Mouse (Mus musculus) adrenal gland, adult 2 months (tissue): ENCODE data around the gene Pcif1. TPM values are rescaled to one million over a fixed set of nuclear protein-coding genes. Genes with fewer than 3 reads are reported as not detected.

Experiments
- DNase-seq: peaks from one replicate; pipeline ENCODE4 v3.0.0; 2021
- polyA plus RNA-seq: library from polyadenylated mRNA; depleted of rRNA; stranded (reverse); fragments of >200 nt; gene quantifications from 2 replicates; pipeline ENCODE4 v1.2.3, GENCODE M21; 2012
- total RNA-seq, 2 experiments: library from RNA; stranded (reverse); gene quantifications; 2 replicates each; pipeline ENCODE4 v1.2.3; 2021

Pcif1 gene
- total and polyA plus RNA-seq, 3 experiments: 45.1 to 67.2 (median 51.6) TPM

- no peak for DNase-seq
These were observed 13.7 kb downstream of the Pcif1 start for GRCm38 (mm10) chr2:164892696-164893216.

DNA sequence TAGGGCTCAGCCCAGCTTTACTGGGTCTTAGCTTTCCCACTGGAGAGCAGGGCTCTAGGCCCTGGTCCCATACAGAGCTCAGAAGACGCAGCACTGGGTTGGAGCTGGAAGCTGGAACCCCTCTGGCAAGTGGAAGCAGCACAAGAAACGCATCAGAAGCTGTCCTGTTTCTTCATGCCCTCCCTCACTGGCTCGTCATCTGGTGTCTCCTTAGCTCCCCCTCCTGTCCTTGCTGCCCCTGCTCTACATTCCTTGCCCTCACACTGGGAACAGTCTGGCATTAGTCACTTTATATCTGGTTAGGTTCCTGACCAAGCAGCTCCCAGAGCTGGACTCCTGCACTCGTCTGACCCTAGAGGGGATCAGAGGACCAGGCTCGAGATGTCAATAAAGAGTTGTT, 14.9 kb downstream of the Pcif1 start:
- peak; percentile 59 for DNase-seq

- no peak for DNase-seq
These were observed 15.5 kb downstream of the Pcif1 start for GRCm38 (mm10) chr2:164894644-164895043.

DNA sequence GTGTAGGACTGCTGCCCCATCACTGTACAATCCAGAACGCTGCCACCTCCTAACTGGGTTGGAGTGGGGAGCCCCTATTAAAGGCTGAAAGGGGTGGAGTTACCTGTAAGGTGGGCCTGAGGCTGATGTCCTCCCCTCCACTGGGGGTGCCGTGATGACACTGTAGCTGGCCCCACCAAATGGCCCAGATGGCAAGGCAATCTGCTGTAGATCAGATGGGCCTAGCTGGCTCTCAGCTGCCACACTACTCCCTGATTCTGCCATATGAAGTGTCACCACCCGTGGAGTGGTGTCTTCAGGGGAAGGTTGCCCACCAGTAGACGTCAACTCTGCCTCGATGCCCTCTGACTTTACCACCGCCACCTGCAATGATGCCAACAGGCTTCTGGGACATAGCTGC, 16.8 kb downstream of the Pcif1 start:
- no peak for DNase-seq

DNA sequence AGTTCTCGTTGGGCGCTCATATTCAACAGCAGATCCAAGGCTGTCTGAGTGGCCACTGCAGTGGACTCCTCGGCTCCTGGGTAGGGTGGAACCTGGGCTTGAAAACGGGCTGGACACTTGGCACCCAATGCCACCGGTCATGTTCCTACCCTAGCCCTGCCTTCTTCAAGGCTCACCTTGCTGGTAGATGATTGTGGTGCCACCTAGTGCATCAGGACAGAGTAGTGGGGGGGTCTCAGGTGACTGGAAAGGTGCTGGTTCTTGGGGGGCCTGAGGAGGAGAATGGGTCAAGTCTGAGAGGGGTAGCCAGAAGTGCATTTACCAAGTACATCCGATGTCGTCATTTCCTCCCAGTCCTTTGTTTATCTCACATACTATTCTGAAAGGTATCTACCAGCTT, 18.9 kb downstream of the Pcif1 start:
- no peak for DNase-seq

DNA sequence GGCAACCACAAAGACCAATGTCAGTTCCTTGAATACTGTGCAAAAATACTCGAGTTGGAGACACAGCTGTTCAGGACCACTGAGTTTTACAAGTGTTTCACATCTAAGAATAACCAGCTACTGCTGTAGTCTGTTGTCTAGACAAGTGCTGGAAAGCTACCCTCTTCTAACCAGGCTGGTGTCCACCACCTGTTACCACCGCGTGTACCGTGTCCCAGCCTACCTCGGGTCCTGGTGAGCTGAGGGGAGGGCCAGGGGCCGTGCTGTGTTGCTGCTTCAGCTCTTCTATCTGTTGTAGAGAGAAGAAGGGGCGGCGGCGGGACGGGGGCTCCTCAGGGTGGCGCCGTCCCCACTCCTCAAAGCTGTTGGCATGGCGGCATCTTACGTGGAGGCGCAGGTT, 19.9 kb downstream of the Pcif1 start:
- DNase-seq: no peak

GRCm38 (mm10) chr2:164899723-164900459, 20.8 kb downstream of the Pcif1 start:
- DNase-seq: no peak

DNA sequence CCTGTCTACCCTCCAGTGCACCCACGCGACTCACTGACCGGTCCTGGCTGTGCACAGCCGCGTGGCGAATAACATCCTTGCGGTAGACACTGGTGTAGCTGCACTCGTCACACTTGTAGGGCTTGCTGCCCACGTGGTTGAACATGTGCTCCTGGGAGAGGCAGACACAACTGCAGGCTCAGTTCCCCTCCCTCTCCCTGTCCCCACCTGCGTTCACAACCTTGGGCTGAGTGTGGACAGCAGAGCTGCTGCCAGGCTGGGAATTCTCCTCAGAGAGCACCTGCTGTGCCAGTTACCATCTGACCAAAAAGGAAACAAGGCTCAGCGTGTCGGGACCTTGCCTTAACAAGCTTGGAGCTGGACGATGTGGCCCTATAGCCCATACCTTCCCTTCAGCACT, 22.3 kb downstream of the Pcif1 start:
- no peak for DNase-seq

DNA sequence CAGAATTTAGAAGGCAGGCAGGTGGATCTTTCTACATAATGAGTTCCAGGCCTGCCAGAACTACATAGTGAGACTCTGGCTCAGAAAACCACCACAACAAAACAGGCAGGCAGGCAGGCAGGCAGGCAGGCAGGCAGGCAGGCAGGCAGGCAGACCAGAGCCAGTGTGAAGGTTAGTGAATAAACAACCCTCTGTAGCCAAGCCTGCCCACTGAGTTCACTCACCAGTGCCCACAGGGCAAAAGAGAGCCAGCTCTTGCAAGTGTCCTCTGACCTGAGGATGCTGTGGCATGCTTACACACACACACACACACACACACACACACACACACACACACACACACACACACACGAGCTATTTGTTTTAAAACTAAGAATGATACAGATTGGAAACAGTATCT, 24.4 kb downstream of the Pcif1 start:
- DNase-seq: no peak

DNA sequence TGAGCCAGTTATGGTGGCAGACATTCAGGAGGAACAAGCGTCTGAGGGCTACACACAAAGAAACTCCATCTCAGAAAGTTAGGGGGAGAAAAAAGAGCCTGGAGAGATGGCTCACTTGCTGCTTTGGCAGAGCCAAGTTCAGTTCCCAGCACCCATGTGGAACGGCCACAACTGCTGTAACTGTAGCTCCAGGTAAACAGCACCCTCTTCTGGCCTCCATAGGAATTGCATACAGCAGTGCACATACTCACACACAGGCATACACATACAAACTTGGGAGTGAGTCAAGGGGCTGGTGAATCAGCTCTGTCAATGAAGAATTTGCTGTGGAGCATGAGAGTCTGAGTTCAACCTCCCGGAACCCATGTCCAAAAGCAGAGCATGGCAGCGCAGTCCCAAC, 27.0 kb downstream of the Pcif1 start:
- no peak for DNase-seq

DNA sequence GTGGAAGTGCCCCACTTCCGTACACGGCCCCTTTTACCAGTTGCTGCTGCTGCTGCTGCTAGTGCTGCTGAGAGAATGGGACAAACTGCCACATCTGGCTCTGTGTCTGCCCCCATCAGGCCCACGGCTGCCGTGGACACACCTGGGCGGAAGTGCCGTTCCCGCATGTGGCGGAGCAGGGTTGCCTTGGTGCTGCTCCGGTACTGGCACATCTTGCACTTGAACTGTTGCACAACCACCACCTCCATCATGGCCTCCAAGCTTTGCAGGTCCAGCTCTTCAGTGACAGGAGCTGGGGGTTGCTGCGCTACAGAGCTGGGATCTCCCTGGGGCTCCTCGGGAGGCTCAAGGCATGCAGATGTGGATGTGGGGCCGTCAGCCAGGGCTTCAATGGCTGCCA, 28.4 kb downstream of the Pcif1 start:
- no peak for DNase-seq

- DNase-seq: no peak
These were observed 28.9 kb downstream of the Pcif1 start for GRCm38 (mm10) chr2:164908011-164908410.

GRCm38 (mm10) chr2:164909100-164909499, 30.0 kb downstream of the Pcif1 start:
- DNase-seq: no peak

DNA sequence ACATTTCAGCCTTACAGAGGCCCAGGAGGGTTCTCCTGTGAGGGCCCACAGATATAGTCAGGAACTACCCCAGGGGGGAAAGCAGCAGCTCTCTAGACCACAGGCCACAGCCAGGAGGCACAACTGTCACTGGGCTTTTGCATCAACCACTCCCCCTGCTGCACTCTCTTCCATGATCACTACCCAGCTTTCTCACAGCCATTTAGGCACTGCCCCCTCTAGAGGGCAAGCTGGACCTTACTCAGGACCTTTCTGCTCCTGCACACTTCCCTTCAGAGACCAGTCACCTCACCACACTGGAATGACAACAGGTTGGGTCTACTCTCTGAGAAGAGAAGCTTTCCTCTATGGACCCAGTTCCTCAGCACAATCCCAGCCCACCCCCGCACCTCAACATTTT, 30.4 kb downstream of the Pcif1 start:
- no peak for DNase-seq

- DNase-seq: no peak
These were observed 31.4 kb downstream of the Pcif1 start for GRCm38 (mm10) chr2:164910360-164911061.

DNA sequence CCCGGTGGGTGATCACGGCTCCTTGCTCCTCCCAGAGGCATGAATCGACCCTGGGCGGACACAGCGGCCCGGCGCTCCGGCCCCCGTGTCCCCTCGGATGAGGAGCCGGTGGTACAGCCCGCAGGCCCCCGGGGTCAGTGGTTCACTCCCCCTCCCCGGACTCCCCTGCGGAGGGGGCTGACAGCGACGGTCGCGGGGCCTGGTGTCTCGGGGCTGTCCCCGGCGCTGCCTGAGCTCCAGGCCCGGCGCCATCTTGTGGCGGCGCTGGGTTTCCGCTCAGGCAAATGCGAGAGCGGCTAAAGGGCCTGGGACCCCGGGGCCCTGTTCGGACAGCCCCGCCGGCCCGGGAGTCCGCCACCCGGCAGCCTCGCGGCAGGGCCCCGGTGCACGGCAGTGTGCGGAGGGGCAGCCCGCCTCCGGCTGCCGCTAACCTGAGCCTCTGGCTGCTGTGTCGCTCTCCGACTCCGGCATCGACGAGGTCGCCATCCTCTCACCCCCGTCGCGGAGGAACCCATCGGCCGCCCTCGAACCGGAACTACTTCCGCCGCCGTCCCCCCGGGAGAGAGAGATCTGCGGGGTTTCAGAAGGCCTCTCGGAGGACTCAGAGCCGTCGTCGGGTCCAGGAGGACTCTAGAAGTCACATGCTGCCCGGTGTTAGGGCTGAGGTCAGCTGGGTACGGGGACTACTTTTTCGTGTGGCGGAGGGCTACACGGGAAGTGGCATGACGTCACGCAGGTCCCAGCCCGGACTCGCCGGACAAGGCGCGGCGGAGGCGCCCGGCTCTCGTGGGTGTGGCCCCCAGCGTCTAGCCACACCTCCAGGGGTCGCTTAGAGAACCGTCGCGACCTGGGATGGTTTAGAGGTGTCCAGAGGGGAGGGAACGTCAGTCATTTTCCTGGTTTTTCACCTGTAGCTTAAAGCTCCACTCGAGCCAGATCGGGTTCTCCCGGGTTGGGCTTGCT, 32.3 kb downstream of the Pcif1 start, which contains the start of gene Zfp335:
Gene Zfp335, minus strand, starts transcription at position 672 of the 963 bp plus-strand sequence.
- peak; percentile 96 for DNase-seq

DNA sequence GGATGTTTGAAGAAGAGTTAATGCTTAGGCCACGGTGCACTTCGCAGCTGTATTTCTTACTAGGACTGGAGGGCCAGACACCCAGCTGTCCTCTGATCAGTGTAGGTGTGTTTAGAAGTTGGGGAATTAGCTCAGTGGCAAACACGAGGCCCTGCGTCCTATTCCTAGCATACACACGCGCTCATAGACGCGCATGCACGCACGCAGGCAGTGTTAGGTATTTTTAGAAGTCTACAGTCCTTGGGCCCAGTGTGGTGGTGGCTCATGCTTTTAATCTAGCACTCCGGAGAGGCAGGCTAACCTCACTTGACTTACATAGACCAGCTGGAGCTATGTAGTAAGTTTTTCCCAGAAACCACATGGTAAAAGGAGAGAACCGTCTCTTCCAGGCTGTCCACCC, 33.0 kb downstream of the Pcif1 start:
- peak; percentile 78 for DNase-seq

DNA sequence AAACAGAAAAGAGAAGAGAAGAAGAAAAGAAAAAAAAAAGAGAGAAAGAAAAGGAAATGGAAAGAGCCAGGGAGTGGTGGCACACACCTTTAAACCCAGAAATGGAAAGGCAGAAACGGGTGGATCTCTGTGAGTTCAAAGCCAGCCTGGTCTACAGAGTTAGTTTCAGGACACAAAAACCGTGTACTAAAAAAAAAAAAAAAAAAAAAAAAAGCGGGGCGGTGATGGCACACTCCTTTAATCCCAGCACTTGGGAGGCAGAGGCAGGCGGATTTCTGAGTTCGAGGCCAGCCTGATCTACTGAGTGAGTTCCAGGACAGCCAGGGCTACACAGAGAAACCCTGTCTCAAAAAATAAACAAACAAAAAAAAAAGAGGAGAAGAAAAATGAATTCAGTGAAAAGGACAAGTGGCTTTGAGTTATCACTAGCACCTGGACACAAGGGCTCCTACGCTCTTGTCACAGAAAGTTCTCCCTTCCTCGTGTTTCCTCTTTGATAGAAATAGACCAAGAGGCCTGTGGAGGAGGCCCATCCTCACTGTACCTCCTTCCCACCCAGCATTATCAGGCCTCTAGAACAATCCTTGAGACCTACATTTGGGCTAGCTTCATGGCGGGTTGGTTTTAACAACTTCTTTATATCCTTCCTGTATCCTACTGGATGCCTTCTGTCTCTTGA, 33.8 kb downstream of the Pcif1 start:
- DNase-seq: no peak

- no peak for DNase-seq
These were observed 34.3 kb downstream of the Pcif1 start for GRCm38 (mm10) chr2:164913428-164913786.

GRCm38 (mm10) chr2:164916820-164917219, 37.7 kb downstream of the Pcif1 start:
- no peak for DNase-seq

- no peak for DNase-seq
These were observed 38.3 kb downstream of the Pcif1 start for GRCm38 (mm10) chr2:164917371-164917770.

DNA sequence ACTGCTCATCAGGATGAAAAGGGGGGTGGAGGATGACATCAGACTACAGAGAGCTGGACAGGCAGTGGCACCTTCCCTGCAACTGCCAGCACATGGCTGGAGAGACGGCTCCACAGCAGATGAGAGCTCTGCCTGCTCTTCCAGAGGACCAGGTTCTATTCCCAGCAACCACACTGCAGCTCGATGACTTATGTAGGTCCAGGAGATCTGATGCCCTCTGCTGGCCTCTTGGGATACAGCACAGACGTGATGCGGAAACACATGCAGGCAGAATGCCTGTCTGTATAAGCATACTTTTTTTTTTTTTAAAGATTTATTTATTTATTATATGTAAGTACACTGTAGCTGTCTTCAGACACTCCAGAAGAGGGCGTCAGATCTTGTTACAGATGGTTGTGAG, 39.2 kb downstream of the Pcif1 start:
- no peak for DNase-seq
